Mouse (Mus musculus): ENCODE measurements at regions not wholly inside any gene's neighbourhood (a gene's known extent, or its start where the extent isn't known, plus 50 kb on each side); places are given as distances from the start of the nearest gene placed in this dataset.

- TF ChIP-seq CTCF (IDR thresholded peaks at IDR 0.05; ENCODE audit: extremely low read depth, insufficient read depth, insufficient read length, insufficient replicate concordance) (no peak), POLR2A (IDR thresholded peaks at IDR 0.05; ENCODE audit: low read depth, low read length) (no peak)
These were observed 53.9 kb upstream of the Atp11b start for GRCm38 (mm10) chr3:35699979-35700378.
